Mouse (Mus musculus) bone marrow macrophage, adult 2 months (primary cell): ENCODE measurements around the gene Tmem184b. TPM values are rescaled to one million over a fixed set of nuclear protein-coding genes. Genes with fewer than 3 reads are reported as not detected.
A peak's percentile ranks its signal among the peaks of the same experiment; 100 is the strongest.

ENCODE experiments used
- H3K27ac ChIP-seq: 2 replicates; pipeline ENCODE4 v1.5.1; 2012; ENCODE audit warnings: low read depth, low read length; ENCODE audit not compliant: insufficient read depth
- H3K4me1 ChIP-seq: 2 replicates; pipeline ENCODE4 v1.6.1; 2012; ENCODE audit warnings: low read length; ENCODE audit not compliant: control insufficient read depth, insufficient read depth
- H3K4me3 ChIP-seq: 2 replicates; pipeline ENCODE4 v1.5.1; 2012; ENCODE audit warnings: mild to moderate bottlenecking, low read length, moderate library complexity; ENCODE audit not compliant: insufficient read depth
- CTCF ChIP-seq: IDR thresholded peaks from 2 replicates; pipeline ENCODE4 v1.5.1; 2012; ENCODE audit warnings: low read depth, mild to moderate bottlenecking, low read length, moderate library complexity
- POLR2A ChIP-seq: IDR thresholded peaks from 2 replicates; pipeline ENCODE4 v1.6.1; 2012; ENCODE audit warnings: mild to moderate bottlenecking, low read depth, low read length, borderline replicate concordance
- polyA plus RNA-seq: library from polyadenylated mRNA; stranded (reverse); fragments of >200 nt; gene quantifications from 2 replicates; pipeline ENCODE4 v1.2.4, GENCODE M21; 2012; ENCODE audit not compliant: missing spikeins, insufficient read depth, insufficient read length

The Tmem184b gene
- polyA plus RNA-seq, 1 experiment = 51.2 TPM

- Histone ChIP-seq H3K27ac (peak overlapping the region; percentile 63), H3K4me1 (peaks cover 68% of the 10 kb centered on the region), H3K4me3 (peak overlapping the region; percentile 93)
- TF ChIP-seq CTCF = no peak
- no peak for TF ChIP-seq POLR2A
Measured at GRCm38 (mm10) chr15:79440223-79440622, 36.9 kb upstream of the Tmem184b start.

DNA sequence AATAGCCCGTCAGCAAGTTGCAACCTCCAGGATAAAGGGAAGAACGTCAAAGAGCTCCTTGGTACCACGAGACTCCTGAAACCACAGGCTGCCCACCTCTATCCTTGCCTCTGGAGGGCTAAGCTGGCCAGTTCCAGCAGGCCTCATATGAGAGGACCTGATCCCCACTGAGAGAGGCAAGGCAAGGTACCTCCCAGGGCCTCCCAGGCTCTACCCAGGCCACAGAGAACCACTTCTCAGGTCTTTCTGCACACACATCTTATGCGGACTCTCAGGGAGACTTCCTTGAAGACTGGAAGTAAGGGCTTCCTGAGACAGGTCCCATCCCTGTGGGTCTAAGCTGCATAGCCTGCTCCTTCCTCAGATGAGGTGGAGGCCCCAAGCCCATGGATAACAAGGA, 36.0 kb upstream of the Tmem184b start:
- Histone ChIP-seq H3K4me1 (peaks cover 68% of the 10 kb centered on the region), H3K4me3 (no peak overlapping the region), H3K27ac (no peak overlapping the region)
- TF ChIP-seq CTCF (no peak), POLR2A (no peak)

GRCm38 (mm10) chr15:79438816-79439215, 35.4 kb upstream of the Tmem184b start:
- TF ChIP-seq CTCF (no peak), POLR2A (no peak)
- no peak overlapping the region for H3K4me3 ChIP-seq
- H3K4me1 ChIP-seq = peaks cover 64% of the 10 kb centered on the region
- H3K27ac ChIP-seq = no peak overlapping the region

- peaks cover 59% of the 10 kb centered on the region for H3K4me1 ChIP-seq
- H3K27ac ChIP-seq = no peak overlapping the region
- H3K4me3 ChIP-seq = no peak overlapping the region
- TF ChIP-seq POLR2A = no peak
- TF ChIP-seq CTCF = no peak
Measured at GRCm38 (mm10) chr15:79438209-79438810, 34.9 kb upstream of the Tmem184b start.

DNA sequence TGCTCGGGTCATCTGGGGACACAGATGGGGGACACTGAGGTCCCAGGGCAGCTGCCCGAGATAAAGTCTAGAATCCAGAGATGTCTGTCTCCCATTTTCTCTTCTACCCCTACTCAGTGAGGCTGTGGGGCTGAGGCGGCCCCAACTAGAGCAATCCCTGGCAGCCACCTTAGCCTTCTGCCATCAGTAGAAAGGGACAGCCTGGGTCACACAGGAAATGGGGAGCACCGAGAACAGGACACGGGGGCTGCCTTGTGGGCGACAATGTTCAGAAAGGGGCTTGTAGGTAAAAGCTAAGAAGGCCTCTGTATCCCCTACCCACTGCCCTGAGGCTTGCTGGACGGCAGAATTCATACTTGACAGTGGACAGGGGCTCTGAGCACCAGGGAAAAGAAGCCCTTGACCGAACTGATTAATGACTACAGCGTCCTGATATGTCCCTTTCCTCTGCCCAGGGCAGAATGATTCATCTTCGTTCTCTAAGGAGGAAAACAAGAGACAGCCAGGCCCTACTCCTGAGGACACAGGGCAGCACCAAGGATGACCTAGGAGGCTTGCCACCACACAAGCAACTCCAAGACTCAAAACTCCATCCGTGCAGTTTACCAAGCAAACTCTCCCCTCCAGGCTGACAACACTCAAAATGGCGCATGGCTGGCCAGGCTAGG, 34.3 kb upstream of the Tmem184b start:
- no peak for TF ChIP-seq CTCF
- TF ChIP-seq POLR2A = no peak
- peaks cover 59% of the 10 kb centered on the region for H3K4me1 ChIP-seq
- no peak overlapping the region for H3K27ac ChIP-seq
- no peak overlapping the region for H3K4me3 ChIP-seq

DNA sequence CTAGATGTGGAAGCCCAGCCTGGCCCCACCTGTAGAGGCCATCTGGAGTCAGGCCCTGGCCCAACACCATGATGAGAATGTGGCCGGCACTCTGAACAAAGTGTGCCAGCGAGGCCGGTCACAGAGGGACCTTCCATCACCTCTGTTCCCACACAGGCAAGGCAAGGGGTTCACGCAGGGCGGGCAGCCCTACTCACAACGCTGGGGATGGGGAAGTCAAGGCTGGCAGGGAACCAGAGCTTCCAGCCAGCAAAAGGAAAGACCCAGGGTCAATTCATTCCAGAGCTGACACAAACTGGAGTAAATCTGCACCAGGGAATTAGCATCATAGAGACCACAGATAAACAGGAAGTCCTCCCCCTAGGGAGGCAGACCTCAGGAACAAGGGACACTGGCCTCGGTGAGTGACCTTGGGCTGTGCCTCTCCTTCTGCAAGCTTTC, 33.1 kb upstream of the Tmem184b start:
- Histone ChIP-seq H3K4me3 (no peak overlapping the region), H3K4me1 (peaks cover 64% of the 10 kb centered on the region), H3K27ac (no peak overlapping the region)
- TF ChIP-seq CTCF = no peak
- TF ChIP-seq POLR2A = no peak

DNA sequence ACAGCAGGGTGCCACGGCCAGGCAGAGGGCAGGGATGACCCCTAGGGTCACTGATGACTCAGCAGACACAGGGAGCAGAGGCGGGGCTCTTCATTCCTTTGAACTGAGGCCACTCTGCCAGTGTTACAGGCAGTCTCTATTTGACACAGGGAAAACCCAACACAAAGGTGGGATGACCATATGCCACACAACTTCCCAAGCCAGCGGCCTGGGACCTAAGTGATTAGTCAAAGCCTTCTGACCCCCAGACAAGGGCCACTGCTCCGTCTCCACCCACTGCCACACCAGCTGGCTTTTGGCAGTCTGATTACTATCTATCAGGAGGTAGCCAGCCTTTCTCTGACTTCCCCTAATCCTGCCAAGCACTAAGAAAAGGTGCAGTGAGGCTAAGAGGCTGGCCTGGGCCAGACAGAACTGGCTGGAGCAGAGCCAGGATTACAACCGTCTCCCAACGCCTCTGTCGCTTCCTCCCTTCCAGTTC, 31.9 kb upstream of the Tmem184b start:
- Histone ChIP-seq H3K27ac (no peak overlapping the region; the same call in 1 of the 2 replicates), H3K4me3 (no peak overlapping the region), H3K4me1 (peaks cover 64% of the 10 kb centered on the region)
- TF ChIP-seq POLR2A = no peak
- TF ChIP-seq CTCF = no peak

GRCm38 (mm10) chr15:79432892-79433291, 29.5 kb upstream of the Tmem184b start:
- H3K4me1 ChIP-seq = peaks cover 43% of the 10 kb centered on the region
- peak overlapping the region; percentile 27 for H3K4me3 ChIP-seq

DNA sequence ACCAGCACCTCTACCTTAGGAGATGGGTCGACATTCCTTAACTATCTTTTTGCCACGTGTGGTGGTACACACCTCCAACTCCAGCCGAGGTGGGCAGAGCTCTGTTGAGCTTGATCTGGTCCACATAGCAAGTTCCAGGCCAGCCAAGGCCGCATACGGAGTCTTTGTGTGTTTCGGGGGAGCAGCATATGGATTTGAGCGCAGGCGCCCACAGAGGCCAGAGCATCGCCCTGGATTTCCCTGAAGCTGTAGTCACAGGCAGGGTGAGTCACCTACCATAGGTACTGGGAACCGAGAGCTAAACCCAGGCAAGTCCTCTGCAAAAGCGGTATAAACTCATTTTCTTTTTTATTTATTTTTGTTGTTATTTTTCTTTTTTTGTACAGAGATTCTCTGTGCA, 29.0 kb upstream of the Tmem184b start:
- Histone ChIP-seq H3K4me1 (peaks cover 38% of the 10 kb centered on the region), H3K4me3 (peak overlapping the region; percentile 23; the same call in 1 of the 2 replicates), H3K27ac (peak overlapping the region; percentile 90)
- TF ChIP-seq POLR2A (no peak), CTCF (no peak)

More at GRCm38 (mm10) chr15:79432892-79433291, 29.5 kb upstream of the Tmem184b start:
- peak overlapping the region; percentile 90 for H3K27ac ChIP-seq
- TF ChIP-seq CTCF (no peak), POLR2A (no peak)

DNA sequence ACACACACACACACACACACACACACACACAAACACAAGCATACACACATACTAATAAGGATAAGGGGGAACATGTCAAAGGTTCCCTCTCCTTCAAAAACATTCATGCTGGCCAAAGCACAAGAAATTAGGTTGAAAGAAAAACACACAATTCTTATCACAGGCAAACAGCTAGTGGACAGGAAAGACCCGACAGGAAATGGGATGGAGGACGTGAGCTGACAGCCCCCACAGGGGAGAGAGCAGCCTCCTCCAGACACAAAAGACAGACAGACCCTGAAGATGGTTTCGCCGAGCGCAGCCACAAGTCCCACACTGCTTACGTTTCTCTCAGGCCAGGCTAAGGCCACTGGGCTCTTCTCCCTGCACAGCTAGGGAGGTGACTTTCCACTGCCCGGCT, 28.6 kb upstream of the Tmem184b start:
- Histone ChIP-seq H3K4me1 (peaks cover 34% of the 10 kb centered on the region), H3K4me3 (no peak overlapping the region), H3K27ac (no peak overlapping the region)
- no peak for TF ChIP-seq POLR2A
- no peak for TF ChIP-seq CTCF
